Mouse (Mus musculus) ES-CJ7 (cell line): ENCODE results near the gene Ptprn2.

Experiments used
- DNase-seq: peaks from one replicate; pipeline ENCODE4 v3.0.0; 2011; ENCODE audit warnings: low read depth, low spot score

Gene Ptprn2

DNA sequence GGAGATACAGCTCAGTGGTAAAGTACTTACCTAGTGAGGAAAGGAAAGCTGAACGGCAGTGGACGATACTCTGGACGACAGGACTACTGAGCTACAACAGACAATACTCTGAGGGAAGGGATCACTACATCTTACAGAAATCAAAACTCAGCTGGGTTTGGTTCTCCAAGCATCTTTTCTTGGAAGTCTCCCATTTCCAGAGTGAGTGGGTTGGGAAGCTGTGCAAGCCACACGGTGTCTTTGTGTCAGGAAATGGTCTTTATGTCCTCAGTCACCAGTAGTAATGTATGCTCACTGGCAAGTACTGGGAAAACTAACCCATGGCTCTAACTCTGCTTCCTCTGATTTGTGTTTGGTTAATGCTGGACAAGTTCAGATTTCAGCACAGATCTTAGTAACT, 724.9 kb downstream of the Ptprn2 start:
- no peak for DNase-seq

DNA sequence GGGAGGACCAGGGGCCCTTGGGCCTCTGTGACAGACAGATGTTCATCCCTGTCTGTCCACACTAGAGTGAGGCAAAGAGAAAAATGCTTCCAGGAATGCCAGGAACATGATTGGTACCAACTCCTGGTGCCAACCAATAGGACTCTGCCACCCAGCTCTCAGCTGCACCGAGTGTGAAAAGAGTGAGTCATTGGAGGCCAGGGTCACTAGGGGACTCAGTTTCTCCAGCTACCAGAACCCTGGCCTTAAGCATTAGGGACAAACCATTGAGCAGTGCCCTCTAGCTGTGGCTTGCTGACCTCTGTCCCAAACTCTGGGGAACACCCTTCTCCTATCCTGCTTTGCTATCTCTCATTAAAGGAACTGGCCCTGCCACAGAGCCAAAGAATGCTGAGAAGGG, 728.0 kb downstream of the Ptprn2 start:
- no peak for DNase-seq

DNA sequence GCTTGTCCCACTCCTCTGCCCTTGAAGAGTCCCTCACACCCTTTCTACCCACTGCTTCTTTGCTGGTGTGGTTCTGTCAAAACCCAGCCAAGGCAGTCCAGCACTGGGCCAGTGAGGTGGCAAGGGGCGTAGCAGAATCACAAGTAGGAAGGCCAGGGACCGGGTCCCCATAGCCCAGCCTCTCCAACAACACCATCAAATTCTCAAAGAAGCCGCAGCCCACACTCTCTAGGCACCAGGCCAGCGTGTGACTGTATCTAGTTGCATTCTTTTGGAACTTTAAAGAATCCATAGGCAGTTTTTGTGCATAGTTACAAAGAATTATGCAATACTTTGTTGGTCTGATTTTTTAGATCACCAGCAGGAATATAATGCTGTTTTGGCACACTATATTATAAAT, 728.8 kb downstream of the Ptprn2 start:
- no peak for DNase-seq

GRCm38 (mm10) chr12:117214919-117215318, 729.4 kb downstream of the Ptprn2 start:
- no peak for DNase-seq

GRCm38 (mm10) chr12:117221909-117222308, 736.4 kb downstream of the Ptprn2 start:
- DNase-seq, result no peak

DNA sequence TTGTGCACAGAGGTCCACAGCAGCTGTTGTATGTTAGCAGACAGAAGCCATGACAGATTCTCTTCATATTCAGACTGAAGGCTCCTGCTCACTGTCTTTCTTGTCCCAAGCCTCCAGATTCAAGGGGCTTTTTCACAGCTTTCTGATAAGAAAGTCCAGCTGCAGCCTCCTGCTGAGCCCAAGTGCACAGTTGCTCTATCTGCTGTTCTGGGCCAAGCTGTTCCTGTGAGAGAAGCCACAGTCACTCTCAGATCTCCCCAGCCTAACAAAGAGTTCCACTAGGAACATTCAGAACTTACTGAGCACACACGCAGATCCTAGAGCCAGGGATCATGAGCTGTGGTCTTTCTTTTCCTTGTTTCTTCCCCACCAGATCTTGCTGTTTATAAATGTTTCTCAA, 738.5 kb downstream of the Ptprn2 start:
- DNase-seq, result no peak

DNA sequence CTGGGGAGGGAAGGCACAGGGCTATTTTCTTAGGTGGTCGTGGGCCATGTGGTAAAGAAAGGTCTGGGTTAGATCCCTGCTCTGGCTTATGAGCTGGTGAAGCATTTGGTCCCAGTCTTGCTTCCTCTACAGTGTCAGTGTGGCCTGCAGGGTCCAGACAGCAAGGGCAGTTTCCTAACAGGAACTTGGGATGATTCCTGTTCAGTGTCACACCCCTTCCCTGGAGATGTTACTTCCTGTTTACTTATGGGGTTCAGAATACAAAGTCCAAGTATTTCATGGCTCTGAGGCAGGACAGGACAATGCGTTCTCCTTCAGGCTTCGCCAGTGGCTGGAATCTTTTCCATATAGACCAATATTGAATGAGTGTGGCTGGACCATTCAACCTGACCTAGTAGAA, 741.7 kb downstream of the Ptprn2 start:
- DNase-seq, result no peak

DNA sequence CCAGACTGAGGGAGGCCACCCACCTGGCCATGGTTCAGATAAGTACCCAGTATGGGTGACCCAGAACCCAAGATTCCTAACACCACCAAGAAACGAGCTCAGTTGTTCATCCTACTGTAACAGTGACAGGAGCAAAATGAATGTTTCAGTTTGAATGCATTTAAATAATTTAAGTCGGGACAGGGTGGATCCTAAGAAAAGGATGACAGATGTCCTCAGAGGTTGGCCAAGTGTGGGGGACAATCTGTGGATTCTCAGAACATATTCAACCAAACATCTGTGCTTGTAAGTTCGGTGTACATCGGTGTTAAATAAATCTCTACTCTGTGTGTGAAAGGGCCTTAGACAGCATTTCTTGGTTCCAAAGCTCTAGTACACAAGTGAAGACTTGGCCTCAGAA, 743.9 kb downstream of the Ptprn2 start:
- DNase-seq, result no peak

DNA sequence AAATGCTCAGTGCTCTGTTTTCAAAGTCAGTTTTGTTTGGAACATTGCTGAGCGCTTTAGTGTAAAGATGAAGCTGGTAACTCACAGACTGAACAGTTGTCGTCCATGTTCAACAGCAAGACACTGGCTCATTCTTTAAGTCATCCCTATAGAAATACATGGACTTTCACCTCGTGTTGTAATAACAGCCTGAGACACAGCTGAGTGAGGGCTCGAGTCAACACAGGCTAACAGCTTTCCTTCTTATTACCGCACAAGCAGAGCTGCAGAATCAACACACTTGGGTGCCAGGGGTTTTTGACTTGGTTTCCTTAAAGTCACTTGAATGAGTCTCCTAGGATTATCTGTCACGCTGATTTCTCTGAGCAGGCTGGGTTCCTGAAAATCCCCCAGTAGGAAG, 744.8 kb downstream of the Ptprn2 start:
- DNase-seq, result no peak

DNA sequence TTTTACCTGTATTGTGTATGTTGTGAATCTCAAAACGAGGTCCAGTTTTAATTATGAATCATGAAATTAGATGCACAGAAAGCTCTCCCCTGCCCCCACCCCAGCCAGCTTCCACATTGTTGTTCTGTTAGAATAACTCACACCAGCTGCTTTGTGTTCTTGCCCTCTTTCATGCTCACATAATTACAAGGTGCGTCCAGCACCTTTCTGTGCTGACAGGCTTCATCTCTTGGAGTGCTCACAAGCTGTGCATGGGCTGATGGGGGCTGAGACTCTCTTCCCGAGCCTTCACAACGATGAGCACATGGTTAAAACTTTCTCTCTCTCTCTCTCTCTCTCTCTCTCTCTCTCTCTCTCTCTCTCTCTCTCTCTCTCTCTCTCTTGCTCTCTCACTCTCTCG, 746.3 kb downstream of the Ptprn2 start:
- no peak for DNase-seq

- DNase-seq, result peak; percentile 97
Observed at GRCm38 (mm10) chr12:117235114-117235513, 749.6 kb downstream of the Ptprn2 start.

- DNase-seq, result no peak
Observed at GRCm38 (mm10) chr12:117236020-117236734, 750.7 kb downstream of the Ptprn2 start.

- DNase-seq, result no peak
Observed at GRCm38 (mm10) chr12:117236981-117237380, 751.5 kb downstream of the Ptprn2 start.

DNA sequence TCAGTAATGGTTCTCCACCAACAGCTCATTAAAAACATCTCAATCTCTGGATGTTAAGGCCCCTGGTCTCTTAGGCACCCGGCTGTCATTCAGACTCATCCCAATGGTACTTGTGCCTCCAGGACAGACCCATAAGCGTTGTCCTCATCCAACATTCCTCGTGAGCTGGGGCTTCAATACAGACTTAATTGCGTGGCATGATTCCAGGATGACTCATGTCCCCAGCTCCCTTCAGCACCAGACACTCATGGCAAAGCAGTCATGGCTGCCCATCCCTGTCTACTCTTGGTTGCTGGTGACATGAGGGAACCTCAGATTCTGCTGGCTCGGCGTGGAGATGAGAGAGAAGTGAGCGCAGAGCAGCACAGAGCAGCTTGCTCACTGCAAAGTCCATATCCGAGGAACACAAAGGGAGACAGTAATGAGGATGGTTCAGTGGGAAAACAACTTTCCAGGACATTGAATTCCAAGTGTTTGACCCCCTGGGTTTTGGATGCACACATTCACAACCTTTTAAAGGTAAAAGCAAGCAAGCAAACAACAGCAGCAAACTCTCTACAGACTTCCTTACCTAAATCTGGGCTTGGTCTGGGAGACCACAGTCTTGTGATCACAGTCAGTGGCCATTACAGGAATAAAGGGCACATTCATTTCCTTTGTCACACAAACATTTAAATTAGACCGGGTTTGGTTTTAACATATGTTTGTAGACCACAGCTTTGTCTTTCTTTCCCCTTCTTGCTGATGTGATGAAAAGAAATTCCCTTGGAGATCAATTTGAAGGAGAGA, 754.6 kb downstream of the Ptprn2 start:
- DNase-seq, result peak; percentile 62

- no peak for DNase-seq
Observed at GRCm38 (mm10) chr12:117242181-117242580, 756.7 kb downstream of the Ptprn2 start.

- DNase-seq, result no peak
Observed at GRCm38 (mm10) chr12:117245885-117246478, 760.5 kb downstream of the Ptprn2 start.

DNA sequence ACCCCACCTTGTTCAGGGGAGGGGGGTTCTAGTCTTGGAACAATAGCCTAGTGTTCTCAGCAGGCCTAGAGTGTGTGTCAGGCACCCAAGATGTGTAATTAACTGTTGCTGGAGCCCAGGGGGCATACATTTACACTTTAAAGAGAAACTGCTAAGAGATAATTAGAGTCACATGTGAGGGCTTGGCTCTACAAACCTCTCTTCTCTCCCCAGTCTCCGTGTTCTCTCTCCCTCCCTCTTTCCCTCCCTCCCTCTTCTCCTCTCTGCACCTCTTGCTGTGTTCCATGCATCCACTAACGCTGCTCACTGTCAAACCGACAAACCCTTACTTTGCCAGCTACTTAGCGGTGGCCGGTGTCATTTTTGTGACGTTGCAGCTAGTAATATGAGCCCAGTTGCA, 764.9 kb downstream of the Ptprn2 start:
- DNase-seq, result no peak

GRCm38 (mm10) chr12:117251663-117252425, 766.3 kb downstream of the Ptprn2 start:
- DNase-seq, result no peak

DNA sequence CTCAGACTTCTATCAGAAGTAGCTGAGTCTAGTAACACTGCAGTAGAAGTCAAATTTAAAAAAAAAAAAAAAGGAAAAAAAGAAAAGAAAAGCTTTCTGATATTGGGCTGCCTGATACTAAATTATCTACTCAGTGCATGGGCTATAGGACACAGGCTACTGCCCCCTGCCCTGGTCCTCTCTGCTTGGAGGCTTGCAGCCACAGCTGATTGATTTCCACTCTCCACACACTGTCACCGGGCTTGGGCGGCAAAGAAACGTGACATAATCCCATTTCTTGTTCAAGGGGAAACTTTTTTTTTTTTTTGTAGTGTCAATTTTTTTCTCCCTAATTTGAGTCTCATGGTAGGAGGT, 766.9 kb downstream of the Ptprn2 start:
- DNase-seq, result no peak

DNA sequence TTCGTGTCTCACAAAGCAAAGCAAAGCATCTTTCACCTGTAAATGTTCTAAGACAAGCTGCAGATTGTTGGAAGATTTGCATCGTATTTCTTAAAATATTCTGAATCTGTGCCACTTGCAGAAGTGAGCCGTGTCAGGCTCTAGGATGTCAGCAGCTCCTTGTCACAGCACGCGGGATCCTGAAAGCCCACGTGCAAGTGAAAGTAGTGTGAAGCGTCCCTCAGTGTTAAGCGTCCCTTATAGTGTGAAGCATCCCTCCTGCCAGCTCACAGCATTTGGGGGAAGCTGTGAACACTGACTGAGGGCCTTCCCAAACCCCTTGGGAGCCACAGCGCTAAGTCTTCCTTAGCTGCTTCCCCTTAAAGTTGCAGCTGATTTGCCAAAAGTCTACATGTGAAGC, 768.8 kb downstream of the Ptprn2 start:
- DNase-seq, result no peak

GRCm38 (mm10) chr12:117255325-117255724, 769.8 kb downstream of the Ptprn2 start:
- DNase-seq, result no peak

DNA sequence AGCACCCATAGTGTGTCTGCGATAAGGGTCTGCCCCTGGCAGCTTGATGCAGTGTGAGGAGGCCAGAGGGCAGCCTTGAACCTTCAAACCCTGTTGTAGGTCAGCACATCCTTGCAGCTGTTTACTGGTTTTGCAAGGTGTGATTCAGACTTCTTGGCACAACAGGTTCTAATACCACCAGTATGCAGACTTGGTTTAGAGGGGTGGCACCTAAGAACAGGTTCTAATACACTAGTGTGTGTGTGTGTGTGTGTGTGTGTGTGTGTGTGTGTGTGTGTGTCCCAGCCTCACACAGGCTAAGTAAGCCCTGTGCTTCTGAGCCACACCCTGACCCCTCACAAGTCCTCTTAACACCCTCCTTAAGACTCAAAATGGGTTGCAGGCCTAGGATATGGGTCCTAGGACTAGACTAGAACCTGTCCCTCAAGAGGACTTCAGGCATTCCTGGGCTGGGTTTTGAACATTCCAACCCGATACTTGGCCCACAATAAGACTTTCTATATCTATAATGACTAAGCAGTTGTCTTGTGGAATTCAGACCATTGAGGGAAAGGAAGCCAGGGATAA, 770.3 kb downstream of the Ptprn2 start:
- DNase-seq, result no peak
